Mouse (Mus musculus) embryonic facial prominence, embryonic 14.5 days (tissue): ENCODE measurements at regions not wholly inside any gene's neighbourhood (a gene's known extent, or its start where the extent isn't known, plus 50 kb on each side); places are given as distances from the start of the nearest gene placed in this dataset.

Experiments used
- ATAC-seq: fragments of 200-750 bp; cut with Nextera tagmentation; 2 replicates; pipeline ENCODE4 v1.8.0; 2017; ENCODE audit warnings: low read depth, moderate number of reproducible peaks, moderate TSS enrichment
- DNase-seq: peaks from one replicate; pipeline ENCODE4 v3.0.0-alpha.2; 2015; ENCODE audit warnings: low spot score
- H3K27ac ChIP-seq: fragments of 300-500 bp; sonication (generic); replicated peaks from 2 replicates; pipeline ENCODE4 v1.5.1; 2014; ENCODE audit warnings: low read depth, mild to moderate bottlenecking, low read length, moderate library complexity
- H3K27me3 ChIP-seq: fragments of 300-500 bp; sonication (generic); replicated peaks from 2 replicates; pipeline ENCODE4 v1.6.1; 2014; ENCODE audit warnings: low read length; ENCODE audit not compliant: control insufficient read depth, insufficient read depth
- H3K36me3 ChIP-seq: fragments of 300-500 bp; sonication (generic); 2 replicates; pipeline ENCODE4 v1.6.1; 2014; ENCODE audit warnings: low read length, mixed read lengths; ENCODE audit not compliant: control insufficient read depth, insufficient read depth
- H3K4me1 ChIP-seq: fragments of 300-500 bp; sonication (generic); 2 replicates; pipeline ENCODE4 v1.6.1; 2014; ENCODE audit warnings: antibody characterized with exemption, low read length; ENCODE audit not compliant: control insufficient read depth, insufficient read depth
- H3K4me2 ChIP-seq: fragments of 300-500 bp; sonication (generic); 2 replicates; pipeline ENCODE4 v1.6.1; 2014; ENCODE audit warnings: low read depth, mild to moderate bottlenecking, low read length, moderate library complexity, mixed read lengths
- H3K4me3 ChIP-seq: fragments of 300-500 bp; sonication (generic); 2 replicates; pipeline ENCODE4 v1.5.1; 2014; ENCODE audit warnings: low read depth, mild to moderate bottlenecking, low read length
- H3K9ac ChIP-seq: fragments of 300-500 bp; sonication (generic); 2 replicates; pipeline ENCODE4 v1.6.1; 2014; ENCODE audit warnings: low read depth, mild to moderate bottlenecking, low read length, moderate library complexity, mixed read lengths
- H3K9me3 ChIP-seq: fragments of 300-500 bp; sonication (generic); 2 replicates; pipeline ENCODE4 v1.6.1; 2016; ENCODE audit warnings: low read length; ENCODE audit not compliant: control insufficient read depth
- WGBS: fragments of 180-500 bp; shearing (Covaris S2); extraction: QIAGEN DNeasy Blood & Tissue Kit; methylation state at CpG from one replicate; pipeline ENCODE4 v1.1.7; 2014; 5-methylcytosine and 5-hydroxymethylcytosine counted together

- Histone ChIP-seq H3K4me3 (no peak overlapping the region), H3K36me3 (no peaks in the 10 kb centered on the region), H3K27ac (no peak overlapping the region), H3K9me3 (no peaks in the 10 kb centered on the region), H3K27me3 (no peaks in the 10 kb centered on the region), H3K4me1 (peaks cover 9% of the 10 kb centered on the region; the same call in 1 of the 2 replicates), H3K4me2 (no peak overlapping the region), H3K9ac (no peak overlapping the region)
- peak; percentile 13 for DNase-seq
- WGBS: 70% methylated on average over 10 of the region's 10 CpGs
- ATAC-seq: no peak; the same call in 1 of the 2 replicates
These were observed 213.8 kb downstream of the Ppp4r2 start for GRCm38 (mm10) chr6:101047195-101047594.

DNA sequence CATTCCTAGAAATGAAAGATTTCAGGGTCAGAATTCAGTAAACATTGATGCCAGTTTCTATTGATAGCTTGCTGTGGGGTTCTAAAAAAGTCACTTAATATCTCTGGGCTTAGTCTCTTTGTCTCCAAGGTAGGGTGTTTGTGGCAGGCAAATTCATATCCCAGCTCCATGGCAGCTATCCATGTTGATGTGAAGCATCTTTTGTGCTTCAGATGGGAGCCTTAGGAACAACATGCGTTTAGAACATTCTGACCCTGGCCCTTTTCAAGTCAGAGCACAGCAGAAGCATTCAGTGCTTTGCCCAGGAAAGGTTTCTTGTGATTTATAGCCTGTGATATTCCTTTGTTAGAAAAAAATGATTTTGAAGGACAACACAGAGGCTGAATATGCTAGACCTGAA is 215.0 kb downstream of the Ppp4r2 start:
- H3K27me3 ChIP-seq: no peaks in the 10 kb centered on the region
- H3K4me2 ChIP-seq: peak overlapping the region; percentile 6; the same call in 1 of the 2 replicates
- WGBS: 67% methylated on average over 1 of the region's 1 CpGs

DNA sequence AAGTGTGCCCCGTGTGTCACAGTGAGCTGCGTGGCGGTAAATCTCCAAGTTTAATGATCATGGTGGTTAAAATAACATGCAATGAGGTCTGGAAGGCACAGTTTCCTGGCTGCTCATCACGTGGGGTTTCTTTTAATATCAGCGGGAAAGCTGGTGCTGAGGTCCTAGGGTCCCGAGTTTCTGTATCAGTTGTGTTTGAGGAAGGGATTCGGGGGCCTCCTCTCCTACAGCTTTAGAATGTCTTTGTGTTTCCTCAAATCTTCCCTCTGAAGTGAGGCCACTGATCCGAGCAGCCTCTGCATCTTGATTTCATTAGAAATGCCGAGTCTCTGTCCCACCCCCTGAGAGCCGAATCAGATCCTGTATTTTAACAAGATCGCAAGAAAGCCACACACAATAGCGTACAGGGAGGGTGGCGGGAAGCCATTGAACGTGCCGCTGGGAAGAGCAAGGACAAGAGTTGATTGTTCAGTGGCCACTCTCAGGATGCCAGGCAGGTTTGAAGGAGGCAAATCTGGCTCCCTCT is 215.5 kb downstream of the Ppp4r2 start:
- Histone ChIP-seq H3K4me1 (peaks cover 9% of the 10 kb centered on the region; the same call in 1 of the 2 replicates), H3K9me3 (no peaks in the 10 kb centered on the region)
- 30% methylated on average over 15 of the region's 15 CpGs for WGBS

More for the DNA sequence above, 215.0 kb downstream of the Ppp4r2 start:
- DNase-seq: no peak
- Histone ChIP-seq H3K4me1 (peaks cover 9% of the 10 kb centered on the region; the same call in 1 of the 2 replicates), H3K4me3 (no peak overlapping the region), H3K9me3 (no peaks in the 10 kb centered on the region), H3K36me3 (no peaks in the 10 kb centered on the region), H3K9ac (0 out of 2 replicates have a peak overlapping the region, but pooled peaks have one; percentile 7), H3K27ac (no peak overlapping the region)
- ATAC-seq: no peak

DNA sequence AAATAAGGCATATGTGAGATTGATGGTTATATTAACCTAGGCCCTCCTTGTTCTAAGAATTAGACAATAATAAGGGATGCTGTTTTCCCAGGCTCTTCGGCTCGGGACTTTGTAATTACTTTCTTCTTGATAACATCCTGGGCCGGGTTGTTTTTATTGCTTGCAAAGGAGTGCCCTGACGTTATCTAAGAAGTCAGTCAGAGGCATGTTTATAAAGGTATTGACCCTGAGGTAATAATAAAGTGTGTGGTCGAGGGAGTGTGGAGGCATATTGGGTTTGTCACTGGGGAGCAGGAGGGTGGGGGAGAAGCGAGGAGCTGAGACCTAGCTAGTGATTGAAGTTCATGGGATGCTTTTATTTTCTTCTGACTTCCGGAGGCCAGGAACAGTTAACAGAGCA is 221.5 kb downstream of the Ppp4r2 start:
- ATAC-seq: no peak
- DNase-seq: no peak
- Histone ChIP-seq H3K4me3 (no peak overlapping the region), H3K27ac (no peak overlapping the region), H3K27me3 (no peaks in the 10 kb centered on the region), H3K4me2 (no peak overlapping the region), H3K9me3 (no peaks in the 10 kb centered on the region), H3K36me3 (no peaks in the 10 kb centered on the region), H3K4me1 (no peaks in the 10 kb centered on the region), H3K9ac (no peak overlapping the region)
- WGBS: 58% methylated on average over 7 of the region's 7 CpGs

More for the DNA sequence above, 215.5 kb downstream of the Ppp4r2 start:
- no peak for ATAC-seq
- Histone ChIP-seq H3K4me2 (peak overlapping the region; percentile 6; the same call in 1 of the 2 replicates), H3K9ac (peak overlapping the region; percentile 7; the same call in 1 of the 2 replicates), H3K27ac (no peak overlapping the region), H3K27me3 (no peaks in the 10 kb centered on the region), H3K4me3 (no peak overlapping the region), H3K36me3 (no peaks in the 10 kb centered on the region)
- DNase-seq: peak; percentile 43

GRCm38 (mm10) chr6:101056318-101056717 is 222.9 kb downstream of the Ppp4r2 start:
- no peaks in the 10 kb centered on the region for H3K27me3 ChIP-seq
- H3K4me1 ChIP-seq: no peaks in the 10 kb centered on the region
- WGBS: 89% methylated on average over 13 of the region's 13 CpGs

DNA sequence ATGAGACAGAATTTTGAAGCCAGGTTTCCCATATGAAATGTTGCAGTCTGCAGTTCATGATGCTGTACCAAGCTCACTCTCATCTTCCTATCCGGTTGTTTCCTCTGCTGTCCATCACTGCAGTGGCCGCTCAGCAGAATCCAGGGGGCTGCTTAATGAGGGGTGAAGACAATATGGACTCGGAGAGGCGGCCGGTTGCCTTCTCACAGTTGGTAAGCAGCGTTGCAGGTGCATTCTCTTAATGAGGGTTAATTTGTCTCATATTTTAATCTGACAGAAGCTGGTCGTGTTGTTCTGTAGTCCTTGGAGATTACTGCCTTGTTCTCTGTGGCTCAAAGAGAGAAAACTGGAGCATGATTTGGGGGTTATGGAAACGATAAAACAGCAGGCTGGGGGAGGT is 225.6 kb downstream of the Ppp4r2 start:
- no peaks in the 10 kb centered on the region for H3K36me3 ChIP-seq
- no peaks in the 10 kb centered on the region for H3K9me3 ChIP-seq
- no peak for DNase-seq
- no peak overlapping the region for H3K27ac ChIP-seq
- 70% methylated on average over 8 of the region's 8 CpGs for WGBS
- H3K4me3 ChIP-seq: no peak overlapping the region
- H3K4me1 ChIP-seq: no peaks in the 10 kb centered on the region
- no peak for ATAC-seq
- no peak overlapping the region for H3K4me2 ChIP-seq
- no peaks in the 10 kb centered on the region for H3K27me3 ChIP-seq
- H3K9ac ChIP-seq: no peak overlapping the region

More at GRCm38 (mm10) chr6:101056318-101056717, 222.9 kb downstream of the Ppp4r2 start:
- H3K36me3 ChIP-seq: no peaks in the 10 kb centered on the region
- H3K9ac ChIP-seq: no peak overlapping the region
- no peak overlapping the region for H3K27ac ChIP-seq
- H3K4me2 ChIP-seq: no peak overlapping the region
- DNase-seq (no peak), ATAC-seq (no peak)
- no peak overlapping the region for H3K4me3 ChIP-seq
- H3K9me3 ChIP-seq: no peaks in the 10 kb centered on the region

- no peak overlapping the region for H3K4me2 ChIP-seq
- DNase-seq (no peak), ATAC-seq (no peak)
- no peak overlapping the region for H3K9ac ChIP-seq
- 91% methylated on average over 14 of the region's 14 CpGs for WGBS
- no peaks in the 10 kb centered on the region for H3K36me3 ChIP-seq
- no peaks in the 10 kb centered on the region for H3K9me3 ChIP-seq
- H3K27ac ChIP-seq: no peak overlapping the region
- H3K27me3 ChIP-seq: no peaks in the 10 kb centered on the region
- H3K4me1 ChIP-seq: no peaks in the 10 kb centered on the region
- no peak overlapping the region for H3K4me3 ChIP-seq
These were observed 228.8 kb downstream of the Ppp4r2 start for GRCm38 (mm10) chr6:101062186-101062585.

GRCm38 (mm10) chr6:101075753-101076516 is 242.5 kb downstream of the Ppp4r2 start:
- Histone ChIP-seq H3K27me3 (no peaks in the 10 kb centered on the region), H3K4me2 (no peak overlapping the region), H3K4me1 (peaks cover 4% of the 10 kb centered on the region; the same call in 1 of the 2 replicates), H3K4me3 (no peak overlapping the region), H3K9ac (no peak overlapping the region), H3K27ac (no peak overlapping the region), H3K9me3 (no peaks in the 10 kb centered on the region), H3K36me3 (no peaks in the 10 kb centered on the region)
- ATAC-seq: no peak
- WGBS: 66% methylated on average over 8 of the region's 8 CpGs
- DNase-seq: peak; percentile 4
